Mouse (Mus musculus) intestine, embryonic 16.5 days (tissue): Measurements from ENCODE around the gene 2010111I01Rik. TPM values are rescaled to one million over a fixed set of nuclear protein-coding genes. Genes with fewer than 3 reads are reported as not detected.

ENCODE experiments used
- ATAC-seq: fragments of 200-750 bp; cut with Nextera tagmentation; 2 replicates; pipeline ENCODE4 v1.8.0; 2017; ENCODE audit warnings: moderate TSS enrichment, moderate library complexity
- H3K27ac ChIP-seq: fragments of 300-500 bp; sonication (generic); 2 replicates; pipeline ENCODE4 v1.5.1; 2014; ENCODE audit warnings: mild to moderate bottlenecking, low read length
- H3K27me3 ChIP-seq: fragments of 300-500 bp; sonication (generic); replicated peaks from 2 replicates; pipeline ENCODE4 v1.6.1; 2014; ENCODE audit warnings: low read length, control low read depth, mixed read lengths; ENCODE audit not compliant: control insufficient read depth, insufficient read depth
- H3K36me3 ChIP-seq: fragments of 300-500 bp; sonication (generic); 2 replicates; pipeline ENCODE4 v1.6.1; 2014; ENCODE audit warnings: low read length, control low read depth; ENCODE audit not compliant: control insufficient read depth, insufficient read depth
- H3K4me1 ChIP-seq: fragments of 300-500 bp; sonication (generic); 2 replicates; pipeline ENCODE4 v1.6.1; 2014; ENCODE audit warnings: low read length, control low read depth, mixed read lengths; ENCODE audit not compliant: control insufficient read depth, insufficient read depth
- H3K4me2 ChIP-seq: fragments of 300-500 bp; sonication (generic); 2 replicates; pipeline ENCODE4 v1.6.1; 2014; ENCODE audit warnings: low read depth, low read length, control low read depth
- H3K4me3 ChIP-seq: fragments of 300-500 bp; sonication (generic); 2 replicates; pipeline ENCODE4 v1.5.1; 2014; ENCODE audit warnings: mild to moderate bottlenecking, low read length
- H3K9ac ChIP-seq: fragments of 300-500 bp; sonication (generic); 2 replicates; pipeline ENCODE4 v1.6.1; 2014; ENCODE audit warnings: low read depth, low read length
- H3K9me3 ChIP-seq: fragments of 300-500 bp; sonication (generic); 2 replicates; pipeline ENCODE4 v1.6.1; 2016; ENCODE audit warnings: low read length, control low read depth; ENCODE audit not compliant: control insufficient read depth
- WGBS: fragments of 180-500 bp; shearing (Covaris S2); extraction: QIAGEN DNeasy Blood & Tissue Kit; methylation state at CpG from one replicate; pipeline ENCODE4 v1.1.7; 2014; 5-methylcytosine and 5-hydroxymethylcytosine counted together
- polyA plus RNA-seq: library from polyadenylated mRNA; unstranded; fragments of >200 nt; fragmentation: Nextera tagmentation; extraction: Ambion mirVana; gene quantifications from 2 replicates; pipeline ENCODE4 v1.2.1, GENCODE M21; 2015

Gene 2010111I01Rik
- polyA plus RNA-seq, 1 experiment from 2014 or later: 98.7 TPM

DNA sequence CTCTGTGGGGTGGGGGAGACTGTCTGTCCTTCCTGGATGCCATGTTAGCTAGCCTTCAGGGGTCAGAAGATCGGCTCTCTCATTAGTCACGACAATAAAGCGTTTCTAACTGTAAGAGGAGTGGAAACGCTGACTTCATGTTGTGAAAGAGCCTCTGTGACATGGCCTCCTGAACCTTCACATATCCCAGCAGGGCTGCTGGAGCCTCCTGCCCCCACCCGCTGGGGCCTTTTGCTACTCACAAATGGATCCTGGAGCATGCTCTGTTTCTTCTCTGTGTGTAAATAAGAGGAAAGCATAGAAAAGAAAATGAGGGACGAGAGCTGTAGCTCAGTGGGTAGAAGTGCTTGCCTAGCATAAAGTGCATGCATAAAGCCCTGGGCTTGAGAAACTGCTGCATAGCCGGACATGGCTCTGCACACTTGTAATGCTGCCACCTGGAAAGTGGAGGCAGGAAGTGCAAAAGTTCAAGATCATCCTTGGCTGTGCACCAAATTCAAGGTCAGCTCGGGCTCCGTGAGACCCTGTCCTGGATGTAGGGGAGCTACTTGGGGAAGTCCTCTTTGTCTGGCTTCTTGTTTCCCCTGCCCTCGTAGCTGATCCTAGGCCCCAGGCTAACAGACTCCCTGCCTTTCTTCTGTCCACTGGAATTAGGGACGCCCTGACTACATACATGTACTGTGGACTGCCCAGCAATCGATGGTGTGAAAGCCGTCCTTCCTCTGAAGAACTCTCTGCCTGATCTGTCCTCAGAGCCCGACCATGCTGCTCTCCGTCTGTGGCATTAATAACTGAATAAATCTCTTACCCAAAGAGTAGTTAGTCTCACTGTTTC lies 329.9 kb downstream of the 2010111I01Rik start:
- Histone ChIP-seq H3K36me3 (peaks cover 24% of the 10 kb centered on the region), H3K4me2 (0 out of 2 replicates have a peak overlapping the region, but pooled peaks have one; percentile 13), H3K9ac (peak overlapping the region; percentile 39), H3K27ac (peak overlapping the region; percentile 84), H3K27me3 (no peaks in the 10 kb centered on the region), H3K4me3 (no peak overlapping the region), H3K4me1 (peaks cover 24% of the 10 kb centered on the region), H3K9me3 (no peaks in the 10 kb centered on the region)
- peak; percentile 86 for ATAC-seq
- WGBS: 38% methylated on average over 15 of the region's 15 CpGs

DNA sequence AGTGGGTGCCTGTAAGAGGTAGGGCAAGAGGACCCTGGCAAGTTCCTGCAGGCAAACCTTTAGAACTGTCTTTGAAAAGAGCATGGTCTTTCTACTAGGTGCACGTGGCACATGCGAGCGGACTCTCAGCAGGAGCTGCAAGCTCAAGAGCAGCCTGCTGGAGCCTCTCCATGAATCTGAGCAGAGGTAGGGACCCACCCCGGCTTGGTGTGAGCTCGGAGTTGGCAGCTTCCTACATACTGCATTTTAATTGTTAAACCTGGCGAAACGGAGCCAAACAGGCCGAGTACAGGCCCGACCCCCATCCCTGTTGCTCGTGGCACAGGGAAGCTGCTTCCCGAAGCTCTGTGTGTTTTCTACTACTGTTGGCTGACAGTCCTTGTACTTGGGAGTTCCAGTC lies 331.6 kb downstream of the 2010111I01Rik start:
- ATAC-seq: no peak
- Histone ChIP-seq H3K36me3 (peaks cover 25% of the 10 kb centered on the region), H3K4me3 (no peak overlapping the region), H3K4me1 (peaks cover 31% of the 10 kb centered on the region), H3K9me3 (no peaks in the 10 kb centered on the region), H3K27me3 (no peaks in the 10 kb centered on the region), H3K4me2 (no peak overlapping the region), H3K27ac (no peak overlapping the region), H3K9ac (no peak overlapping the region)
- 90% methylated on average over 11 of the region's 11 CpGs for WGBS

DNA sequence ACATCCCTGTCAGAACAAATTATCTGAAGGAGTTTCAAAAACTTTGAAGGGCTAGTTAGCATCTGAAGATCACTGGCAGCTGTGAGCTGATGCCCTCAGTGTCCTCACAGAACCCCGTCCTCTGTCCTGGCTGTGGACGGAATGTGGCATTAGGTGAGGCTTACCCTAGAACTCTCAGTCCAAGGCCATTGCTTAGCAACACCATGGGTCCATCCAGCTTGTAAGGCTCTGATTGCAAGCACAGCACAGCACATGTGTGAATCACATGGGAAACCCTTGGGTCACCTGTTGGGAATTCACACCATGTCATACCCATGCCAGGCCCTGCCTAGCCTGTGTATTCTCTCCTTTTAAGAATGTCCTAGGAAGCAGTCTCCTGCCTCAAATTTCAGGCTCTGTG lies 332.3 kb downstream of the 2010111I01Rik start:
- H3K27me3 ChIP-seq: no peaks in the 10 kb centered on the region
- no peak overlapping the region for H3K9ac ChIP-seq
- no peaks in the 10 kb centered on the region for H3K9me3 ChIP-seq
- H3K4me3 ChIP-seq: no peak overlapping the region
- WGBS: 92% methylated on average over 2 of the region's 2 CpGs
- H3K27ac ChIP-seq: no peak overlapping the region
- peaks cover 31% of the 10 kb centered on the region for H3K4me1 ChIP-seq
- H3K36me3 ChIP-seq: peaks cover 27% of the 10 kb centered on the region
- H3K4me2 ChIP-seq: no peak overlapping the region
- ATAC-seq: no peak

DNA sequence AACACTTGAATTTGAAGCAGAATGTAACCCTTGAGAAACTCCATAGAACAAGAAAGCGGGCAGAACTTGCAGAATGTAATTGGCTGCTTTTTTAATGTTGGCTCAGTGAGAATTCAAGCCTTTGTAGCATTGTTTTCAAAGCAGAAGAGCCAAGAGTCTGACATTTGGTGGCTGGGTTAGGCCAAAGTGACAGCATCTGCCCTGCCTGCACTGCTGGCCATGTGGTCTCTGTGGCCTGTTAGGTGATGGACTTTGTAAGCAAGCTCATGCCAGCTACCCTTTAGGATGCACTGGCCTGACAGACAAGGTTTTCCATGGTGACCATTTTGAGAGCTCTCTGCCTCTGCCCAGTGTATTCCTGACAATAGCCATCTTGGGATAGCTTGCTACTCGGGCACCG lies 333.2 kb downstream of the 2010111I01Rik start:
- 86% methylated on average over 3 of the region's 3 CpGs for WGBS
- Histone ChIP-seq H3K27ac (no peak overlapping the region), H3K36me3 (peaks cover 27% of the 10 kb centered on the region), H3K4me2 (no peak overlapping the region), H3K9me3 (no peaks in the 10 kb centered on the region), H3K4me1 (peaks cover 30% of the 10 kb centered on the region), H3K9ac (no peak overlapping the region), H3K4me3 (no peak overlapping the region), H3K27me3 (no peaks in the 10 kb centered on the region)
- no peak for ATAC-seq

GRCm38 (mm10) chr13:63298931-63299330 lies 334.2 kb downstream of the 2010111I01Rik start:
- no peak for ATAC-seq
- H3K4me1 ChIP-seq: peaks cover 21% of the 10 kb centered on the region
- no peaks in the 10 kb centered on the region for H3K27me3 ChIP-seq
- peaks cover 27% of the 10 kb centered on the region for H3K36me3 ChIP-seq
- no peak overlapping the region for H3K27ac ChIP-seq
- no peak overlapping the region for H3K4me3 ChIP-seq
- no peaks in the 10 kb centered on the region for H3K9me3 ChIP-seq
- H3K4me2 ChIP-seq: no peak overlapping the region; the same call in 1 of the 2 replicates
- WGBS: 88% methylated on average over 5 of the region's 5 CpGs
- no peak overlapping the region for H3K9ac ChIP-seq

DNA sequence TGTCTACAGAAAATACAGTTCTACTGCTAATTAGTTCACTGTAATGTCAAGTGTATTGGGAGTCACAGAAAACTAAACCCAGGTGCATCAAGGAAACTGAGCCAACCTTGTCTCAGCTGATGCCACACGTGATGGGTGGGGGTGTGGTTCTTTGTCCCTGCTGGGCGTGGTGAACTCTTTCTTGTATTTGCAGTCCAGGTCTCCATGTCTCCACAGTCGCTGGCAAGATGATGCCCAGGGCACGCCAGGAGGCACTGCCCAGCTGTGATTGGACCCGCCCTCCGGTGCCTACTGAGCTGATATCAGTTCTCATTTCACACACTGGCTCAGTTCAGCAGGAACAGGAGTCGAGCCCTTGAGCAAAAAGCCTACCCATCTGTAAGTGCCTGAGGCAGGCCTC lies 336.2 kb downstream of the 2010111I01Rik start:
- H3K27ac ChIP-seq: peak overlapping the region; percentile 54

DNA sequence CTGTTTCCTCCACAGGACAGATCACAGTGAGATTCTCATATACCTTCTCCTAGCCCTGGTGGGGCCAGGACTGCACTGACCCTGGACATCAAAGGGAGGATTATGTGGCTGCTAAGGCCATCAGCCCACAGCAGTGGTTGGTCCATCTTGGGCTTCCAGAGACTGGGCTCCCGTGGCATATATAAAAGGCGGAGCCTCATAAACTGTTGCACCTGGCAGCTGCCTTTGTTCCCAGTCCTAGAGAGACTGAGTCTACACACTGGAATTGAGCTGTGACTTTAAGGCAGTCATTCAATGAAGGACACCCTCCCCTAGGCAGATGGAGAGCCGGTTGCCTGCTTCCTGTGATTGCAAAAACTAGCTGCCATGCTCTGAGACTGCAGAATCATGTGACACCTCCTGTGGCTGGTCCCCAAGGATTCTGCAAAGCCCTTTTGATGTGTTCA lies 337.1 kb downstream of the 2010111I01Rik start:
- Histone ChIP-seq H3K9me3 (no peaks in the 10 kb centered on the region), H3K4me1 (peaks cover 23% of the 10 kb centered on the region), H3K4me2 (no peak overlapping the region), H3K36me3 (peaks cover 23% of the 10 kb centered on the region), H3K27me3 (no peaks in the 10 kb centered on the region), H3K4me3 (no peak overlapping the region), H3K9ac (no peak overlapping the region), H3K27ac (no peak overlapping the region)
- WGBS: 40% methylated on average over 3 of the region's 3 CpGs
- ATAC-seq: peak; percentile 11; the same call in 1 of the 2 replicates

More for the DNA sequence above, 336.2 kb downstream of the 2010111I01Rik start:
- no peaks in the 10 kb centered on the region for H3K27me3 ChIP-seq
- 71% methylated on average over 7 of the region's 7 CpGs for WGBS
- H3K9me3 ChIP-seq: no peaks in the 10 kb centered on the region
- H3K9ac ChIP-seq: no peak overlapping the region
- ATAC-seq: no peak
- peaks cover 23% of the 10 kb centered on the region for H3K4me1 ChIP-seq
- no peak overlapping the region for H3K4me2 ChIP-seq
- H3K36me3 ChIP-seq: peaks cover 22% of the 10 kb centered on the region
- no peak overlapping the region for H3K4me3 ChIP-seq

- H3K4me3 ChIP-seq: no peak overlapping the region
- no peak overlapping the region for H3K9ac ChIP-seq
- WGBS: 87% methylated on average over 5 of the region's 5 CpGs
- peaks cover 23% of the 10 kb centered on the region for H3K4me1 ChIP-seq
- H3K36me3 ChIP-seq: peaks cover 19% of the 10 kb centered on the region
- H3K27ac ChIP-seq: 0 out of 2 replicates have a peak overlapping the region, but pooled peaks have one; percentile 6
- no peaks in the 10 kb centered on the region for H3K9me3 ChIP-seq
- ATAC-seq: no peak
- no peak overlapping the region for H3K4me2 ChIP-seq
- no peaks in the 10 kb centered on the region for H3K27me3 ChIP-seq
Observed at GRCm38 (mm10) chr13:63302381-63302780, 337.7 kb downstream of the 2010111I01Rik start.

GRCm38 (mm10) chr13:63304124-63304792 lies 339.6 kb downstream of the 2010111I01Rik start:
- Histone ChIP-seq H3K4me1 (peaks cover 23% of the 10 kb centered on the region), H3K36me3 (peaks cover 14% of the 10 kb centered on the region), H3K4me3 (no peak overlapping the region), H3K27me3 (no peaks in the 10 kb centered on the region), H3K9me3 (no peaks in the 10 kb centered on the region), H3K27ac (no peak overlapping the region), H3K9ac (no peak overlapping the region), H3K4me2 (no peak overlapping the region)
- ATAC-seq: no peak
- WGBS: 54% methylated on average over 6 of the region's 6 CpGs
